Mouse (Mus musculus) neural tube, embryonic 13.5 days (tissue): Measurements from ENCODE around the gene Prkar2a. TPM values are rescaled to one million over a fixed set of nuclear protein-coding genes. Genes with fewer than 3 reads are reported as not detected.
"Not testable (repeated sequence)": the region's sequence is repeated elsewhere in the genome, so short reads cannot be mapped to it uniquely, and the experiment has no call there.

ENCODE experiments used
- ATAC-seq: fragments of 200-750 bp; cut with Nextera tagmentation; 2 replicates; pipeline ENCODE4 v1.8.0; 2017; ENCODE audit warnings: low read depth, mild to moderate bottlenecking, moderate TSS enrichment, moderate library complexity
- H3K27ac ChIP-seq: fragments of 300-500 bp; sonication (generic); replicated peaks from 2 replicates; pipeline ENCODE4 v1.5.1; 2015; ENCODE audit warnings: moderate library complexity, mild to moderate bottlenecking, inconsistent platforms
- H3K27me3 ChIP-seq: fragments of 300-500 bp; sonication (generic); 2 replicates; pipeline ENCODE4 v1.6.1; 2015; ENCODE audit warnings: mild to moderate bottlenecking, inconsistent platforms
- H3K36me3 ChIP-seq: fragments of 300-500 bp; sonication (generic); 2 replicates; pipeline ENCODE4 v1.6.1; 2015; ENCODE audit warnings: mild to moderate bottlenecking, inconsistent platforms
- H3K4me1 ChIP-seq: fragments of 300-500 bp; sonication (generic); replicated peaks from 2 replicates; pipeline ENCODE4 v1.6.1; 2015; ENCODE audit warnings: inconsistent platforms
- H3K4me2 ChIP-seq: fragments of 300-500 bp; sonication (generic); 2 replicates; pipeline ENCODE4 v1.6.1; 2015; ENCODE audit warnings: inconsistent platforms, mild to moderate bottlenecking, moderate library complexity
- H3K4me3 ChIP-seq: fragments of 300-500 bp; sonication (generic); 2 replicates; pipeline ENCODE4 v1.5.1; 2015; ENCODE audit warnings: mild to moderate bottlenecking, inconsistent platforms
- H3K9ac ChIP-seq: fragments of 300-500 bp; sonication (generic); 2 replicates; pipeline ENCODE4 v1.6.1; 2015; ENCODE audit warnings: moderate library complexity, mild to moderate bottlenecking, inconsistent platforms
- H3K9me3 ChIP-seq: fragments of 300-500 bp; sonication (generic); 2 replicates; pipeline ENCODE4 v1.6.1; 2016; ENCODE audit warnings: inconsistent platforms
- WGBS: fragments of 180-500 bp; shearing (Covaris S2); methylation state at CpG from one replicate; pipeline ENCODE4 v1.1.7; 2015; 5-methylcytosine and 5-hydroxymethylcytosine counted together
- polyA plus RNA-seq: library from polyadenylated mRNA; unstranded; fragments of >200 nt; fragmentation: Nextera tagmentation; extraction: Ambion mirVana; gene quantifications from 2 replicates; pipeline ENCODE4 v1.2.1, GENCODE M21; 2015

Prkar2a gene
- 56.1 and 57.6 TPM in 2 replicates for polyA plus RNA-seq

GRCm38 (mm10) chr9:108689106-108689505 is at the start of gene Prkar2a:
Gene Prkar2a (plus strand): TSS chr9:108689314.
- Histone ChIP-seq H3K4me3 (no peak within 1 kb of the TSS), H3K27ac (peak within 1 kb of the TSS; percentile 20; the same call in 1 of the 2 replicates), H3K9ac (0 out of 2 replicates have a peak within 1 kb of the TSS, but pooled peaks have one; percentile 26), H3K36me3 (peaks cover 5% of the 10 kb centered on the region), H3K4me1 (peaks cover 44% of the 10 kb centered on the region), H3K4me2 (no peak within 1 kb of the TSS), H3K9me3 (no peaks in the 10 kb centered on the region), H3K27me3 (no peaks in the 10 kb centered on the region)
- no peak for ATAC-seq
- 25% methylated on average over 1 of the region's 1 CpGs for WGBS

DNA sequence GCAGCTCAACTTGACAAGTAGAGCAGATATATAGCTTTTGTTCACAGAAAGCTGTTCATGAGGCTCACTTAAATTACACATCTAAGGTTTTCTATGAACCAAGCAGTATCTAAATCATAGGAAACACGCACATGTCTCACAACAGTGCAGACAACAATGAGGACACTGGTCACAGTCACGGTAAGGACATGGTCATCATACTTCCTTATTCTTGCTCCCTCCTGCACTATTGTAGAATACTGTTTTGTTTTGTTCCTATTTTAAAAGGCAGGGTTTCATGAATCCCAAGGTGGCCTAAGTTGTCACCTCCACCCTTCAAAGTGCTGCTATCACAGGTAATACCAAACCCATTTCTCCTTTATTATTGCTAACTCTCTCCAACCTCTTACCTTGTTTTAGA is 49.3 kb upstream of the Prkar2a start:
- no peaks in the 10 kb centered on the region for H3K4me1 ChIP-seq

GRCm38 (mm10) chr9:108648166-108648565 is 40.9 kb upstream of the Prkar2a start:
- Histone ChIP-seq H3K27me3 (no peaks in the 10 kb centered on the region), H3K27ac (no peak overlapping the region), H3K9ac (peak overlapping the region; percentile 92), H3K4me1 (peaks cover 26% of the 10 kb centered on the region), H3K4me3 (peak overlapping the region; percentile 100), H3K4me2 (peak overlapping the region; percentile 92), H3K9me3 (no peaks in the 10 kb centered on the region), H3K36me3 (0 out of 2 replicates have a peak, but pooled peaks cover 4% of the 10 kb centered on the region)
- 44% methylated on average over 10 of the region's 10 CpGs for WGBS
- ATAC-seq: no peak

More for the DNA sequence above, 49.3 kb upstream of the Prkar2a start:
- Histone ChIP-seq H3K27me3 (no peaks in the 10 kb centered on the region), H3K36me3 (peaks cover 36% of the 10 kb centered on the region), H3K4me3 (no peak overlapping the region), H3K9ac (no peak overlapping the region), H3K27ac (no peak overlapping the region), H3K4me2 (no peak overlapping the region), H3K9me3 (no peaks in the 10 kb centered on the region)
- no peak for ATAC-seq
- WGBS: 84% methylated on average over 2 of the region's 2 CpGs

DNA sequence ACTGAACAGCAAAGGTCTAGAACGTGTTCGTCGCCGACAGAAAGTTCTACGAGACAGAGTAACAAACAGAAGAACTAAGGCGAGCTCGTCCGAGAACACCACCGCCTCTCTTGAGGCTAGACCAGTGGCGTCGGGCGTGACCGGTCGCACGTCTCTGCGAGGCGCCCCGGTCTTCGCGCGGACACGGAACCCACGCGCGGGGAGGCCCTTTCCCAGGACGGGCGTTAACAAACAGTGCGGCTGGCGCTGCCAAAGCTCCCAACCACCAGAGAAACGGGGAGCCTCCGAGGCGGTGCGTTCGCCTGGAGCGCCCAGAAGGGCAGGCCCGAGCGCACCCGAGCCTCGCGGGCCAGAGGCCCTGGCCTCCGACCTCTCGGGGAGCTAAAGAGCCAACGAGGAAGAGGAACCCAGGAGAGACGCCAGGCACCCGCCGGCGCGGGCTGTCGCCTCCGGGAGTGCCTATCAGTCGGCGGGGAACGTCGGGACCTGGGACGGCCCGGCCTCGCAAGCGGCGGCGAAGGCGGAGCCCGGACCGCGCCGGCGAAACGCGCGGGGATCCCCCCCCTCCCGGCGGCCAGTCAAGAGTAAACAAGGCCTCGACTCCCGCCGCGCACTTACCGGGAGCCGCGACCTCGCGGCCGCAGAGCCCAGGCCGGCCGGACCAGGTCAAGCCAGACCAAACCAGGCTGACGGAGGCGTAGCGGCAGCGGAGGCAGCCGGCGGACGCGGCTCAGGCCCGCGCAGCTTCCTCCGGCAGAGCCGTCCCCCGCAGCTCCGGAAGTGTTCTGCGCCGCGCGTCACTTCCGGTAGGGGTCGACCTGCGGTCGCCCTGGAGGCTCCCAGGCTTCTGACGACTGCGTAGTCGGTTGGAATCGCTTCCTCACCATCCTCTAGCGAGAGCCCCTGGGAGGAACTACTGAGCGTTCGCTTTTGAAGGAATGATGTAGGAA is 40.2 kb upstream of the Prkar2a start, which contains the start of gene Arih2:
Gene Arih2 (minus strand): TSS at position 776 of the 950 bp plus-strand sequence.
- Histone ChIP-seq H3K4me3 (peak within 1 kb of the TSS; percentile 100), H3K4me2 (peak within 1 kb of the TSS; percentile 92), H3K27me3 (no peaks in the 10 kb centered on the region), H3K36me3 (no peaks in the 10 kb centered on the region), H3K4me1 (peaks cover 26% of the 10 kb centered on the region), H3K9ac (peak within 1 kb of the TSS; percentile 92), H3K9me3 (no peaks in the 10 kb centered on the region), H3K27ac (peak within 1 kb of the TSS; percentile 88)
- peak; percentile 100 for ATAC-seq
- WGBS: under 1% methylated on average over 107 of the region's 112 CpGs

DNA sequence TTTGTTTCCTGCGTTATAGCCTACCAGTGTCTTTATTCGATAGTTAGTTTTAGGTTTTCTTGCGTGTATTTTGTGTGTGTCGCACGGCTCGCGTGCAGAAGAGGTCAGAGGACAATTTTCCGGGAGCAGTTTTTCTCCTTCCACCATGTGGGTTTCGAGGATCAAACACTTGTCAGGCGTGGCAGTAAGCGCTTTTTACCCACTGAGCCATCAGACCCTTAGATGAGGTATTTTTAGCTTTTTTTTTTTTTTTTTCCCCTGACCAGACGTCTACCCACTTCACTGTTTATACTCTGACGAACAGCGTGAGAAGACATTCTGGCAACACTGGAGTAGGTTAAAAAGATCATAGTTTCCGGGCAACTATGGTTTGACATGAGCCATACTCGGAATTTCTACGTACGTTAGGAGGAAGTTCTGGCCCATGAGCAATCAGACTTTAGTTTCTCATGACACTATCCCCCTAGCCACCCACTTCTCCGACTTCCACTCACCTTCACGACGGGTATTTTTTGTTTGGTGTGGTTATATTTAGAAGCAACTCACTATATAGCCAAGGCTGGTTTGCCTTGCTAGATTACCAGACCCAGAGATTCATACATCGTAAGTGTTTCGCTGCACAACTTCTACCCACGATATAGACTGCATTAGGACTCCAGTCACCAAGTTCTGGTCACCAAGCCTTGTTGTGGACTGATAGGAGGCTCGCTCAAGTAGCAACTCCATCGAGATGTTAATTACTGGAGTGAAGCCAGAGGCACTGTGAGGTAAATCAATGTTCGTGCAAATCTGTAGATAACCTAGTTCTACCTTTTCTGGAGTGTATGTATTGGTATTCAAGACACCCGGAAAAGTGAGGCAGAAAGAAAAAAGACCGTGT is 39.3 kb upstream of the Prkar2a start:
- peak overlapping the region; percentile 92 for H3K4me2 ChIP-seq
- peak; percentile 25; the same call in 1 of the 2 replicates for ATAC-seq
- H3K27ac ChIP-seq: peak overlapping the region; percentile 88
- H3K4me1 ChIP-seq: peaks cover 26% of the 10 kb centered on the region
- H3K27me3 ChIP-seq: no peaks in the 10 kb centered on the region
- peak overlapping the region; percentile 100 for H3K4me3 ChIP-seq
- peak overlapping the region; percentile 92 for H3K9ac ChIP-seq
- no peaks in the 10 kb centered on the region for H3K36me3 ChIP-seq
- 33% methylated on average over 29 of the region's 29 CpGs for WGBS
- no peaks in the 10 kb centered on the region for H3K9me3 ChIP-seq

DNA sequence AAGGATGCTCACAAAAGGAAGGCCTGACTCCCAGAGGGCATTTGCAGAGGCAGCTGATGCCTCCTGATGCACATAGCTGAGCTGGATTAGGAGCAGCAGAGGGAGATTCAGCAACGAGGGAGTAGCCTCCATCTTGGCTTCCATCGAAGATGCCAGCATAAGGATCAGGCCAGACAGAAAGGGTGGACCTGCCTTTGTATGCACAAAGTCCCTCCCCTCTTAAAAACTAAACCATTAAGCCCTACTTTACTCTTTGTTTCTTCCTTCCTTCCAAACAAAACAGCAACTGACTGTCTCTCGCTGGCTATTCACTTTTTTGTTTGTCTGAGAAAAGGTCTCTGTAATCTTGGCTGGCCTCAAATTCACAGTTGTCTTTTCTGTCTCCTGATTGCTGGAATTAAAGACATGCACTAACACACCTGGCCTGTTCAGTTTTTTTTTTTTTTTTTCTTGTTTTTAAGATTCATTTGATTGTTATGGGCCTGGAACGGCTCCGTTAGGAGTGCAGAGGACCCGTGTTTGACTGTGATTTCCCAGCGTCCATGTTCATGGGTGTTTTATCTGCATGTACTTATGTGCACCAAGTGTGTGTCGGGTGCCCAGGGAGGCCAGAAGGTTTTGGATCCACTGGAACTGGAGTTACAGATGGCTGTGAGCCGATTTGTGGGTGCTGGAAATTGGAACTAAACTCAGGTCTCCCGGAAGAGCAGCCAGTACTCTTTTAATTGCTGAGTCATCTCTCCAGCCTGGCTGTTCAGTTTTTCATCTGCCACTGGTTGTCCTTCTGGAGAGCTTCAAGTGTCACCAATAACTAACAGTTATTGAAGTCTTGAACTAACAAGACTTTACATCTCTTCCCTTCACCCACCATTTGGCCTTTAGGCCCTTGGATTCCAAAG is 34.3 kb upstream of the Prkar2a start:
- Histone ChIP-seq H3K4me3 (no peak overlapping the region), H3K27me3 (no peaks in the 10 kb centered on the region), H3K27ac (no peak overlapping the region), H3K9me3 (no peaks in the 10 kb centered on the region), H3K36me3 (no peaks in the 10 kb centered on the region), H3K4me2 (no peak overlapping the region), H3K4me1 (peaks cover 6% of the 10 kb centered on the region), H3K9ac (no peak overlapping the region)
- ATAC-seq: no peak
- WGBS: 74% methylated on average over 10 of the region's 10 CpGs

DNA sequence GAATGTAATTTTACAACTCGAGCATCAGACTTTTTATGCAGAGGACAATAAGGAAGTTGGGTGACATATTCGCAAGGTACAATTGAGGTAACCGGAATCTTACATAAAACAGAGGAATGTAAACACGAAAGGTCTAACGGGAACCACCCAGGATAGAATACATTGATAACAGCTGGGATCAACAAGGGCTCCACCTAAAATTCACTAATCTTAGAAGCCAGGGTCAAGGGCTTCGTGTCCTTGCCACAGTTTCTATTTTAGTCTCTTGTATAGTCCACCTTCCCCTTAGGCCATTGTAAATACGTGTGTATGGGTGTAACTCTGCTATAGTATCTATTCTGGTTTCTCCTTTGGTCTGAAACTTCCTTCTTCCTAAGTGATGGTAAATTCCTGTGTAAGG is 33.2 kb upstream of the Prkar2a start:
- WGBS: 83% methylated on average over 7 of the region's 7 CpGs
- not testable (repeated sequence) for H3K4me2 ChIP-seq, H3K4me3 ChIP-seq

DNA sequence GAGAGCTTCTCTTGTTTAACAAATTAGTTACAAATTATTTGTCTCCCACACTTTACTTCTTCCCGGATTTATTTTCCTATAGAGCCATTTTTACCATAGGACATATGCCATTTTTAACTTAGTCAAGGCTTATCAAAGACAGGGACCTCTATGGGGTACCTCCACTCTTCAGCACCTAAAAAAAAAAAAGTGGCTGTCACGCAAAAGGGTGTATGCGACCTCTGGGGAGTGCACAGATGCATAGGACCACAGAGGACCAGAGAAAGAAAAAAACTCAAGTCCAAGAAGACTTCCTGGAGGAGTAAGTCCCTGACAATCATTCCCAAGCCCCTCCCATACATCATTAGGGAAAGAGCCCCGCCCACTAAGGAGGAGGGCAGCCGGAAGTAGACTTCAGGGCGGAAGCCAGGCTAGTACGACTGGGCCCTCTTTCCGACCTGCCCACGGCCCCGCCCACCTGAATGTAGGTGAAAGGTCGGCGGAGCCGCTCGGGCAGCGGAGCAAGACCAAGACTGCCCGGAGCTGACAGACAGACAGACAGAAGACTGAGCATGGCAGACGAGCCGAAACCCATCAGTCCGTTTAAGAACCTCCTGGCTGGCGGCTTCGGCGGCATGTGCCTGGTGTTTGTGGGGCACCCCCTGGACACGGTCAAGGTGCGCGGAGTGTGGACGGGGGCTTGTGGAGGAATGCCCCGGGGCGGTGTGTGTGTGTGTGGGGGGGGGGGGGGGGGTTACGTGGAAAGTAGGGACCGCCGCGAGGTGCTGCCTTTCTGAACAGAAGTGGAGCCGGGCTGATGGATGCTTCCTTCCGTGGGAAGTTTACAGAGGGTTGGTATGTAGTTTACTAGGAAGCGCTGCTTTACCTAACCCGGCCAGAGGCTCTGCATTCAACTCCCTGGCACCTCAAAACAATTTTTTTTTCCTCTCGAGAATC is 27.2 kb upstream of the Prkar2a start, which contains the start of gene Slc25a20:
Gene Slc25a20 (plus strand): TSS at position 412 of the 936 bp plus-strand sequence.
- peak within 1 kb of the TSS; percentile 70 for H3K4me2 ChIP-seq
- no peaks in the 10 kb centered on the region for H3K36me3 ChIP-seq
- peak within 1 kb of the TSS; percentile 67 for H3K4me3 ChIP-seq
- WGBS: 2% methylated on average over 36 of the region's 37 CpGs
- peak; percentile 93 for ATAC-seq
- no peaks in the 10 kb centered on the region for H3K9me3 ChIP-seq
- H3K27me3 ChIP-seq: no peaks in the 10 kb centered on the region
- peaks cover 13% of the 10 kb centered on the region for H3K4me1 ChIP-seq
- H3K9ac ChIP-seq: peak within 1 kb of the TSS; percentile 74
- no peak within 1 kb of the TSS for H3K27ac ChIP-seq

More for the DNA sequence above, 33.2 kb upstream of the Prkar2a start:
- H3K36me3 ChIP-seq, ATAC-seq, H3K9ac ChIP-seq, H3K27me3 ChIP-seq, H3K9me3 ChIP-seq, H3K27ac ChIP-seq, H3K4me1 ChIP-seq: not testable (repeated sequence)

GRCm38 (mm10) chr9:108662660-108663059 is 26.5 kb upstream of the Prkar2a start:
- H3K9me3 ChIP-seq: no peaks in the 10 kb centered on the region
- peaks cover 13% of the 10 kb centered on the region for H3K4me1 ChIP-seq
- H3K4me3 ChIP-seq: peak overlapping the region; percentile 67
- no peak for ATAC-seq
- WGBS: 42% methylated on average over 6 of the region's 6 CpGs
- H3K27me3 ChIP-seq: no peaks in the 10 kb centered on the region
- H3K36me3 ChIP-seq: 0 out of 2 replicates have a peak, but pooled peaks cover 3% of the 10 kb centered on the region
- no peak overlapping the region for H3K27ac ChIP-seq
- peak overlapping the region; percentile 74 for H3K9ac ChIP-seq
- peak overlapping the region; percentile 70 for H3K4me2 ChIP-seq

- H3K4me1 ChIP-seq: no peaks in the 10 kb centered on the region
- no peak overlapping the region for H3K9ac ChIP-seq
- no peaks in the 10 kb centered on the region for H3K27me3 ChIP-seq
- no peak overlapping the region for H3K4me2 ChIP-seq
- ATAC-seq: no peak
- no peaks in the 10 kb centered on the region for H3K9me3 ChIP-seq
- no peak overlapping the region for H3K4me3 ChIP-seq
- peaks cover 50% of the 10 kb centered on the region for H3K36me3 ChIP-seq
- WGBS: 56% methylated on average over 8 of the region's 8 CpGs
- H3K27ac ChIP-seq: no peak overlapping the region
Measured at GRCm38 (mm10) chr9:108669875-108670274, 19.2 kb upstream of the Prkar2a start.
